9 mouse cellular contexts compared by ENCODE assay signal in genomic region chr2:144692219-144692732, GRCm38 (mm10).
DNase-seq lines count a peak whose midpoint lies in the region; ATAC-seq and TF ChIP-seq lines count a peak whose summit lies in the region.
"Had no signal": no experiment of that assay in that cellular context is flagged by ENCODE, and none has a peak within 500 bp of the region (broad histone marks: within the 10 kb centered on the region; RNA-seq: fewer than 3 reads in every experiment).

No protein-coding gene starts in this region.

- peak in 1 of 2 experiments; percentile 56; a peak in 2 of 4 replicates for TF ChIP-seq CTCF in CH12.LX (conservative IDR thresholded peaks at IDR 0.05 in 1 of 2, IDR thresholded peaks at IDR 0.05 in 1 of 2; ENCODE audit: low read depth in 2 of 2, low read length in 2 of 2)

- H3K4me3 ChIP-seq in kidney, embryonic 14.5 days (ENCODE audit: low read length): no peak overlapping the region
- no peak overlapping the region for H3K4me3 ChIP-seq in kidney, embryonic 16.5 days (ENCODE audit: low read length)
- H3K4me3 ChIP-seq in CH12.LX (replicated peaks in 1 of 3; ENCODE audit: low read depth in 2 of 3, low read length in 2 of 3, poor library complexity in 1 of 3): no peak overlapping the region
- H3K4me3 ChIP-seq in limb, embryonic 15.5 days: no peak overlapping the region
- no peak overlapping the region for H3K4me3 ChIP-seq in heart, embryonic 12.5 days

- H3K9me3 ChIP-seq in kidney, embryonic 14.5 days (ENCODE audit: control insufficient read depth, low read length): no peaks in the 10 kb centered on the region
- no peaks in the 10 kb centered on the region for H3K9me3 ChIP-seq in kidney, embryonic 16.5 days (ENCODE audit: low read length)
- H3K9me3 ChIP-seq in CH12.LX (replicated peaks; ENCODE audit: low read length): no peaks in the 10 kb centered on the region
- no peaks in the 10 kb centered on the region for H3K9me3 ChIP-seq in limb, embryonic 15.5 days
- no peaks in the 10 kb centered on the region for H3K9me3 ChIP-seq in heart, embryonic 12.5 days (replicated peaks)

- dilution Hi-C loops in CH12.LX (cut with MboI; ENCODE audit: extremely low pct_ligation_motif_present, extremely low pct_unique_long_range_greater_than_20kb, low sequenced_read_pairs): no loop called here

- H3K79me2 ChIP-seq in CH12.LX (replicated peaks; ENCODE audit: control insufficient read depth, extremely low read depth, insufficient read depth, poor library complexity, severe bottlenecking): no peaks in the 10 kb centered on the region

- no peaks in the 10 kb centered on the region for H3K27me3 ChIP-seq in kidney, embryonic 14.5 days (ENCODE audit: control insufficient read depth, insufficient read depth, low read length)
- H3K27me3 ChIP-seq in kidney, embryonic 16.5 days (ENCODE audit: insufficient read depth, low read length): no peaks in the 10 kb centered on the region
- no peaks in the 10 kb centered on the region for H3K27me3 ChIP-seq in CH12.LX (replicated peaks)
- no peaks in the 10 kb centered on the region for H3K27me3 ChIP-seq in limb, embryonic 15.5 days
- no peaks in the 10 kb centered on the region for H3K27me3 ChIP-seq in heart, embryonic 12.5 days (replicated peaks)

- no peak overlapping the region for H3K9ac ChIP-seq in kidney, embryonic 14.5 days (ENCODE audit: low read depth, low read length)
- H3K9ac ChIP-seq in kidney, embryonic 16.5 days (replicated peaks; ENCODE audit: low read length): no peak overlapping the region
- H3K9ac ChIP-seq in CH12.LX (ENCODE audit: insufficient read depth, low read depth): no peak overlapping the region
- H3K9ac ChIP-seq in limb, embryonic 15.5 days: no peak overlapping the region
- no peak overlapping the region for H3K9ac ChIP-seq in heart, embryonic 12.5 days

- in situ Hi-C loops in CH12.LX (cut with MboI; ENCODE audit: low pct_ligation_motif_present, low pct_unique_long_range_greater_than_20kb, low sequenced_read_pairs): no loop called here

- TF ChIP-seq EP300 in CH12.LX (IDR thresholded peaks at IDR 0.05; ENCODE audit: low read length): no peak

- TF ChIP-seq RAD21 in CH12.LX (IDR thresholded peaks at IDR 0.05; ENCODE audit: low read depth, low read length): peak; percentile 36

- H3K4me1 ChIP-seq in kidney, embryonic 14.5 days (ENCODE audit: control insufficient read depth, insufficient read depth, low read length): no peaks in the 10 kb centered on the region
- no peaks in the 10 kb centered on the region; the same call in 1 of the 2 replicates for H3K4me1 ChIP-seq in kidney, embryonic 16.5 days (ENCODE audit: insufficient read depth, low read length)
- peaks cover 0 to 7% of the 10 kb centered on the region in 2 experiments; a peak in 1 of 4 replicates for H3K4me1 ChIP-seq in CH12.LX (ENCODE audit: control insufficient read depth in 1 of 2, insufficient read depth in 2 of 2)
- H3K4me1 ChIP-seq in limb, embryonic 15.5 days: no peaks in the 10 kb centered on the region
- no peaks in the 10 kb centered on the region for H3K4me1 ChIP-seq in heart, embryonic 12.5 days (replicated peaks)

- TF ChIP-seq POLR2A in CH12.LX (IDR thresholded peaks at IDR 0.05; ENCODE audit: low read depth, low read length): no peak

- DNase-seq in adrenal gland, postnatal 14 days: peak; percentile 29
- no peak for DNase-seq in adrenal gland, postnatal 4 days (ENCODE audit: low spot score in 2 of 2)
- DNase-seq in CH12.LX (ENCODE audit: extremely low read depth): peak; percentile 38
- no peak for DNase-seq in urinary bladder, adult 18-20 months (ENCODE audit: low spot score in 2 of 2)

- 0 out of 2 replicates have a peak, but pooled peaks have one; percentile 57 for ATAC-seq in kidney, embryonic 14.5 days (ENCODE audit: low FRiP score, low TSS enrichment)
- ATAC-seq in kidney, embryonic 16.5 days (ENCODE audit: low FRiP score, low TSS enrichment): no peak
- peak; percentile 35; the same call in 1 of the 2 replicates for ATAC-seq in limb, embryonic 15.5 days (ENCODE audit: insufficient number of reproducible peaks, low FRiP score, low TSS enrichment, low read depth)
- ATAC-seq in heart, embryonic 12.5 days (ENCODE audit: insufficient number of reproducible peaks, low FRiP score): no peak
- ATAC-seq: inflammation-experienced regulatory T-cells, adult 6 months had no signal

- whole genome bisulfite sequencing in kidney, embryonic 14.5 days: 87% methylated on average over 8 of the region's 8 CpGs
- 80% methylated on average over 8 of the region's 8 CpGs for WGBS in kidney, embryonic 16.5 days
- 82% methylated on average over 8 of the region's 8 CpGs for WGBS in limb, embryonic 15.5 days
- WGBS in heart, embryonic 12.5 days: 76% methylated on average over 8 of the region's 8 CpGs

- H3K4me2 ChIP-seq in kidney, embryonic 14.5 days (replicated peaks; ENCODE audit: low read depth, low read length): no peak overlapping the region
- H3K4me2 ChIP-seq in kidney, embryonic 16.5 days (replicated peaks; ENCODE audit: low read depth, low read length): no peak overlapping the region
- no peak overlapping the region for H3K4me2 ChIP-seq in CH12.LX (ENCODE audit: insufficient read depth, low read depth, poor library complexity, severe bottlenecking)
- no peak overlapping the region for H3K4me2 ChIP-seq in limb, embryonic 15.5 days
- H3K4me2 ChIP-seq in heart, embryonic 12.5 days: no peak overlapping the region

- H3K27ac ChIP-seq in kidney, embryonic 14.5 days (ENCODE audit: low read depth, low read length): no peak overlapping the region
- H3K27ac ChIP-seq in kidney, embryonic 16.5 days (ENCODE audit: low read length): no peak overlapping the region
- no peak overlapping the region for H3K27ac ChIP-seq in CH12.LX (ENCODE audit: insufficient read depth, low read depth)
- H3K27ac ChIP-seq in limb, embryonic 15.5 days: no peak overlapping the region
- H3K27ac ChIP-seq in heart, embryonic 12.5 days (ENCODE audit: poor library complexity, severe bottlenecking): no peak overlapping the region

- no peaks in the 10 kb centered on the region for H3K36me3 ChIP-seq in kidney, embryonic 14.5 days (ENCODE audit: control insufficient read depth, insufficient read depth, low read length)
- no peaks in the 10 kb centered on the region for H3K36me3 ChIP-seq in kidney, embryonic 16.5 days (ENCODE audit: insufficient read depth, low read length)
- peaks cover 0 to 11% of the 10 kb centered on the region in 2 experiments for H3K36me3 ChIP-seq in CH12.LX (replicated peaks in 1 of 2; ENCODE audit: control insufficient read depth in 1 of 2, insufficient read depth in 1 of 2, low read length in 1 of 2)
- no peaks in the 10 kb centered on the region for H3K36me3 ChIP-seq in limb, embryonic 15.5 days
- no peaks in the 10 kb centered on the region for H3K36me3 ChIP-seq in heart, embryonic 12.5 days

TF ChIP-seq in CH12.LX, 34 proteins besides CTCF, POLR2A, EP300 and RAD21:
- peak; percentile 20 for TF ChIP-seq SMC3 (IDR thresholded peaks at IDR 0.05; ENCODE audit: low read depth, low read length)
- TF ChIP-seq NELFE (IDR thresholded peaks at IDR 0.05; ENCODE audit: low read depth, low read length): no peak

Comparison
In these comparisons a context has a peak if more than half of its experiments do, and no peak if none do; other contexts are left out.
1. DNase-seq: peak in adrenal gland, postnatal 14 days (single experiment) and CH12.LX (single experiment); none in adrenal gland, postnatal 4 days (0 of 2) and urinary bladder, adult 18-20 months (0 of 2).
2. ATAC-seq: peak in kidney, embryonic 14.5 days (single experiment) and limb, embryonic 15.5 days (single experiment); none in kidney, embryonic 16.5 days (single experiment) and heart, embryonic 12.5 days (single experiment).